Mouse (Mus musculus): ENCODE measurements around the gene Rpl10a. TPM values are rescaled to one million over a fixed set of nuclear protein-coding genes. Genes with fewer than 3 reads are reported as not detected.

Gene Rpl10a
- total and polyA plus RNA-seq, 3 experiments = 2,044 to 2,803 TPM; not detected in 1

- no peaks in the 10 kb centered on the region for H3K79me2 ChIP-seq (ENCODE audit: control insufficient read depth, insufficient read depth, low read length, poor library complexity)
- H3K9ac ChIP-seq (ENCODE audit: control insufficient read depth, low read depth, low read length, poor library complexity, severe bottlenecking) = no peak overlapping the region
- H3K27me3 ChIP-seq (ENCODE audit: control insufficient read depth in 1 of 2, insufficient read depth in 2 of 2, low read length in 2 of 2) = no peaks in the 10 kb centered on the region
- H3K27ac ChIP-seq (ENCODE audit: control insufficient read depth, low read depth, low read length) = no peak overlapping the region
- H3K4me3 ChIP-seq (ENCODE audit: control insufficient read depth in 1 of 2, insufficient read depth in 1 of 2, low read depth in 2 of 2, low read length in 2 of 2) = no peak overlapping the region
- peaks cover 0 to 9% of the 10 kb centered on the region in 2 experiments; a peak in 2 of 4 replicates for H3K4me1 ChIP-seq (ENCODE audit: control insufficient read depth in 1 of 2, insufficient read depth in 2 of 2, low read length in 2 of 2)
- no peaks in the 10 kb centered on the region for H3K9me3 ChIP-seq (replicated peaks; ENCODE audit: insufficient read depth, low read length)
- H3K36me3 ChIP-seq (ENCODE audit: control insufficient read depth in 1 of 2, insufficient read depth in 2 of 2, low read length in 2 of 2) = peaks cover 0 to 2% of the 10 kb centered on the region in 2 experiments; a peak in 1 of 4 replicates
- TF ChIP-seq ZMIZ1 (IDR thresholded peaks at IDR 0.05; ENCODE audit: low read depth, low read length) = no peak
- TF ChIP-seq ZC3H11A (IDR thresholded peaks at IDR 0.05; ENCODE audit: low read depth, low read length) = no peak
- TF ChIP-seq ETS1 (IDR thresholded peaks at IDR 0.05; ENCODE audit: low read depth, low read length) = no peak
- TF ChIP-seq POLR2A (IDR thresholded peaks at IDR 0.05; ENCODE audit: control insufficient read depth in 1 of 2, insufficient read depth in 1 of 2, low read depth in 1 of 2, low read length in 2 of 2, poor library complexity in 1 of 2) = no peak
- no peak for TF ChIP-seq MYB (IDR thresholded peaks at IDR 0.05; ENCODE audit: low read depth, low read length)
- TF ChIP-seq SMC3 (IDR thresholded peaks at IDR 0.05; ENCODE audit: low read depth, low read length) = no peak
- no peak for TF ChIP-seq KAT2A (conservative IDR thresholded peaks at IDR 0.05; ENCODE audit: low read depth, low read length)
- no peak for TF ChIP-seq RAD21 (IDR thresholded peaks at IDR 0.05; ENCODE audit: low read depth, low read length)
- no peak for TF ChIP-seq RCOR1 (IDR thresholded peaks at IDR 0.05; ENCODE audit: low read depth, low read length)
- TF ChIP-seq TCF12 (IDR thresholded peaks at IDR 0.05; ENCODE audit: low read depth, low read length) = no peak
- TF ChIP-seq CTCF (IDR thresholded peaks at IDR 0.05 in 2 of 3, conservative IDR thresholded peaks at IDR 0.05 in 1 of 3; ENCODE audit: control insufficient read depth in 1 of 3, insufficient read depth in 1 of 3, low read depth in 2 of 3, low read length in 3 of 3, poor library complexity in 1 of 3, severe bottlenecking in 1 of 3) = no peak
- no peak for DNase-seq (ENCODE audit: low read depth, low spot score)
Measured at GRCm38 (mm10) chr17:28280831-28281377, 47.4 kb upstream of the Rpl10a start.

- DNase-seq (ENCODE audit: low read depth, low spot score) = peak; percentile 47
- Histone ChIP-seq H3K79me2 (ENCODE audit: control insufficient read depth, insufficient read depth, low read length, poor library complexity) (no peaks in the 10 kb centered on the region), H3K9ac (ENCODE audit: control insufficient read depth, low read depth, low read length, poor library complexity, severe bottlenecking) (no peak overlapping the region), H3K27ac (ENCODE audit: control insufficient read depth, low read depth, low read length) (no peak overlapping the region), H3K4me3 (ENCODE audit: control insufficient read depth in 1 of 2, insufficient read depth in 1 of 2, low read depth in 2 of 2, low read length in 2 of 2) (no peak overlapping the region), H3K36me3 (ENCODE audit: control insufficient read depth in 1 of 2, insufficient read depth in 2 of 2, low read length in 2 of 2) (peaks cover 0 to 2% of the 10 kb centered on the region in 2 experiments; a peak in 1 of 4 replicates), H3K9me3 (replicated peaks; ENCODE audit: insufficient read depth, low read length) (no peaks in the 10 kb centered on the region), H3K27me3 (ENCODE audit: control insufficient read depth in 1 of 2, insufficient read depth in 2 of 2, low read length in 2 of 2) (no peaks in the 10 kb centered on the region), H3K4me1 (ENCODE audit: control insufficient read depth in 1 of 2, insufficient read depth in 2 of 2, low read length in 2 of 2) (peaks cover 0 to 9% of the 10 kb centered on the region in 2 experiments; a peak in 2 of 4 replicates)
- no peak for TF ChIP-seq ZKSCAN1 (IDR thresholded peaks at IDR 0.05; ENCODE audit: low read depth, low read length)
- no peak for TF ChIP-seq TBP (IDR thresholded peaks at IDR 0.05; ENCODE audit: low read depth, low read length)
- TF ChIP-seq MAZ (IDR thresholded peaks at IDR 0.05; ENCODE audit: low read depth, low read length) = no peak
- no peak for TF ChIP-seq MXI1 (IDR thresholded peaks at IDR 0.05; ENCODE audit: low read depth, low read length)
- TF ChIP-seq ETS1 (IDR thresholded peaks at IDR 0.05; ENCODE audit: low read depth, low read length) = 0 out of 2 replicates have a peak, but pooled peaks have one; percentile 55
- peak; percentile 32; the same call in 1 of the 2 replicates for TF ChIP-seq HCFC1 (IDR thresholded peaks at IDR 0.05; ENCODE audit: low read depth, low read length)
- TF ChIP-seq ZC3H11A (IDR thresholded peaks at IDR 0.05; ENCODE audit: low read depth, low read length) = no peak
- no peak for TF ChIP-seq SIN3A (IDR thresholded peaks at IDR 0.05; ENCODE audit: low read length)
- no peak for TF ChIP-seq CHD1 (IDR thresholded peaks at IDR 0.05; ENCODE audit: low read depth, low read length)
- TF ChIP-seq JUND (IDR thresholded peaks at IDR 0.05; ENCODE audit: low read depth, low read length) = no peak
- no peak for TF ChIP-seq EP300 (IDR thresholded peaks at IDR 0.05; ENCODE audit: low read depth in 1 of 2, low read length in 2 of 2)
- no peak for TF ChIP-seq USF2 (IDR thresholded peaks at IDR 0.05; ENCODE audit: borderline replicate concordance in 1 of 2, insufficient read depth in 1 of 2, low read depth in 1 of 2, low read length in 2 of 2)
- TF ChIP-seq BHLHE40 (IDR thresholded peaks at IDR 0.05; ENCODE audit: borderline replicate concordance, low read depth, low read length) = no peak
- TF ChIP-seq UBTF (IDR thresholded peaks at IDR 0.05; ENCODE audit: borderline replicate concordance, insufficient read depth, low read depth, low read length) = no peak
- no peak for TF ChIP-seq TCF12 (IDR thresholded peaks at IDR 0.05; ENCODE audit: low read depth, low read length)
- TF ChIP-seq TAL1 (IDR thresholded peaks at IDR 0.05; ENCODE audit: low read length) = no peak
- no peak for TF ChIP-seq RAD21 (IDR thresholded peaks at IDR 0.05; ENCODE audit: low read depth, low read length)
- TF ChIP-seq ELF1 (IDR thresholded peaks at IDR 0.05; ENCODE audit: low read depth, low read length) = no peak
- TF ChIP-seq CTCF (IDR thresholded peaks at IDR 0.05 in 2 of 3, conservative IDR thresholded peaks at IDR 0.05 in 1 of 3; ENCODE audit: control insufficient read depth in 1 of 3, insufficient read depth in 1 of 3, low read depth in 2 of 3, low read length in 3 of 3, poor library complexity in 1 of 3, severe bottlenecking in 1 of 3) = no peak
- no peak for TF ChIP-seq NELFE (IDR thresholded peaks at IDR 0.05; ENCODE audit: low read depth, low read length)
- peak; percentile 53; the same call in 1 of the 2 replicates for TF ChIP-seq GATA1 (IDR thresholded peaks at IDR 0.05; ENCODE audit: low read depth, low read length)
- no peak for TF ChIP-seq NRF1 (IDR thresholded peaks at IDR 0.05; ENCODE audit: insufficient read depth, low read depth, low read length, poor library complexity, severe bottlenecking)
- TF ChIP-seq GABPA (IDR thresholded peaks at IDR 0.05; ENCODE audit: low read depth, low read length) = no peak
Measured at GRCm38 (mm10) chr17:28281866-28282441, 46.3 kb upstream of the Rpl10a start.
